Mouse (Mus musculus) thymus, postnatal 0 days (tissue): ENCODE results near the gene Smarcd2. TPM values are rescaled to one million over a fixed set of nuclear protein-coding genes. Genes with fewer than 3 reads are reported as not detected.

Experiments used
- DNase-seq: peaks from one replicate; pipeline ENCODE4 v3.0.0-alpha.2; 2015; ENCODE audit warnings: low spot score
- polyA plus RNA-seq: library from polyadenylated mRNA; unstranded; fragments of >200 nt; fragmentation: Nextera tagmentation; extraction: Ambion mirVana; gene quantifications from 2 replicates; pipeline ENCODE4 v1.2.1, GENCODE M21; 2015

Gene Smarcd2
- 139 and 157 TPM in 2 replicates for polyA plus RNA-seq

DNA sequence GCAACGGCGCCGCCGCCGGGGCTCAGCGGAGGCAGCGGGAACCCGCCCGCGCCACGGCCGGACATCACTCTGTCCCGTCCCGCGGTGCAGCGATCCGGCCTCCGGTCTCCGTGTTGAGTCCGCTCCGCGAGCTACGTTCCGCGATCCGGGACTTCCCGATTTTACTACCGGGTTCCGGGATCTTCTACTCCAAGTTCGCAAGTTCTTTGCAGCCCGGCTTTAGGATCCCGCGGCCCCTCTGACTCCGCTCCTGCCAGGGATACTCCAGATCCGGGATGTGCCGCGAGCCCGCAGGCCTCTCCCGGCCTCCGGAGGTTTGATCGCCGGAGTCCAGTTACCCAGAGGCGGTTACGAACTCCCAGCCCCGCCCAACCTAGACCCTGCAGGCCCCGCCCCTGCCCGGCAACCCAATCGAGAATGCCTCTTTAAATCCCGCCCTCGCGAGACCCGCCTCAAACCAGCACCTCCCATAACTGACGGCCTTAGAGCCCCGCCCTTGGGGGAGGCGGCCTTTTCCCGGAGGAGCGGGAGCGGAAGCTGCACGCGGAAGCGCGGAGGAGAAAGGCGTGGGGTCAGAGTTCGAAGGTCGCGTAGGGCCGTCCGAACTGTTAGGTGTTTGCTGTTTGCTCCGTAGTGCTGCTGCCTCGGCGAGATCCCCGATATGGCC lies at the start of gene Smarcd2:
Gene Smarcd2, minus strand, starts transcription at position 329 of the 667 bp plus-strand sequence.
- peak; percentile 99 for DNase-seq

DNA sequence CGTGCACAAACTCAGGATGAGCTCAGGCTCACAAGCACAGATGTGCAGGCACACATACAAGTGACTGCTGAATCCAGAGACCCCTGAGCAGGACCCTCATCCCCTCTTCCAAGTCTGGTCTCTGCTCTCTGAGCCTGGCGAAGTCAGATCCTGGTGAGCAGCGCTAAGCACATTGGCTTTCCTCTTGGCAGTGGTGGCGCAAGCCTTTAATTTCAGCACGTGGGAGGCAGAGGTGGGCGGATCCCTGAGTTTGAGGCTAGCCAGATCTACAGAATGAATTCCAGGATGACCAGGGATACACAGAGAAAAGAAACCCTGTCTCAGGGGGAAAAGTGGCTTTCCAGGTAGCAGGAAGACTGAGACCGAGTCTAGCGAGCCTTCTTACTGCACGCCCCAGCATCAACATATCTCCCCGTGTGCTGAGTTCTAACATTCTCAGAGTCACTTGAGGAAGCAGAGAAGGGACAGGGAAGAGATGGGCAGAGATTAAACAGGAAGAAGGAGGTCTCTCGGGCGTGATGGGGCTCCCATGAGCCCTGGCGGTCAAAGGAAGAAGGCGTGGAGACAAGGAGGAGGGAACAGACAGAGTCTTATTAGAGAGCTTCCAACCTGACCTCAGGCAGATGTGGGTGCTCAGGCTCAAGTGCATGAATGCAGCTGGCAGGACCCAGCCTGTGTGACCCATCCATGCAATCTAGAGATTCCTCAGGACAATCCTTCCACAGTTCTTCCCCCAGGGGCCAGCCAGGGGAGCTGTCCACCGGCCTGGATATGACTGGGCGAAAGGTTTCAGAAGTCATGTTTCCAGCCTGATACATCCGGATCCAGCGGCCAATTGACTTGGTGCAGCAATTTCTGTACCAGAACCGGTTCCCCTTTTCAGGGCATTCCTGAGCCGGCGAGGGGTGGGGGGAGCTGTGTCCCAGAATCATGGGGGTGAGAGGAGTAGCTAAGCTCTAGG lies 45.9 kb upstream of the Smarcd2 start:
- peak; percentile 50 for DNase-seq

DNA sequence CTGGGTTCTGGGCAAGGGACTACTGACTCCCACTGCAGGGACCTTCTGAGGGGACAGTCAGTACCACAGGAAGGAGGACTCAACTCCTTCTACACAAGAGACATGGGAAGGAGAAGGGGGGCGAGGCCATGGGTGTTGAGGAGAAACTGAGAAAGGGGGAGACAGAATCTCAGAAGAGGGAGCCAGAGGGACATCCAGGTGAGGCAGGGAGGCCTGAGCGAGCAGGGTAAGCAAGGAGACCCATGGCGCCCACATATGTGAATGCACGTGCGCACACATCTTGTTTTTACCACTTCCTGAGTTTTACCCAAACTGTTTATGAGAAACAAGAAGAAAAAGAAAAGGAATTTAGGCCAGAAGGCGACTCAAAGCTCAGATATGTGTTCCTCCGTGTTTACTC lies 45.0 kb upstream of the Smarcd2 start:
- peak; percentile 77 for DNase-seq

DNA sequence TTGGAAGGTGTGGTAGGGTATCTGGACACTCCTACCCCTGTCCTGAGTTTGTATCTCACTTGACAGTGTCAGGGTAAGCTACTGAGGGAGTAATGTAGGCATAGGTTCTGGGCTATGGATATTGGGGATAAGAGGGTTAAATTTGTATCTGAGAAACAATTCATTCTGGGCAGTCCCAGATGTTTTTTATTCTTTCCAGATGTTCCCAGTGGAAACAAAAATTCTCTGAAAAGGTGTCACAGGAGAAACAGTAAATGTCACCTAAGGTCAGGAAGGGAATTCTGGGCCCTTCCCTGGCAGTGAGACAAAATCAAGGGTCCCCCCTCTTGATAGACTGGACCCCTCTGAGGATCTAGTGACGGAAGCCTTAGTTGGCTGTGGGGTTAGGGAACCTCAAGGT lies 43.6 kb upstream of the Smarcd2 start:
- DNase-seq: no peak

DNA sequence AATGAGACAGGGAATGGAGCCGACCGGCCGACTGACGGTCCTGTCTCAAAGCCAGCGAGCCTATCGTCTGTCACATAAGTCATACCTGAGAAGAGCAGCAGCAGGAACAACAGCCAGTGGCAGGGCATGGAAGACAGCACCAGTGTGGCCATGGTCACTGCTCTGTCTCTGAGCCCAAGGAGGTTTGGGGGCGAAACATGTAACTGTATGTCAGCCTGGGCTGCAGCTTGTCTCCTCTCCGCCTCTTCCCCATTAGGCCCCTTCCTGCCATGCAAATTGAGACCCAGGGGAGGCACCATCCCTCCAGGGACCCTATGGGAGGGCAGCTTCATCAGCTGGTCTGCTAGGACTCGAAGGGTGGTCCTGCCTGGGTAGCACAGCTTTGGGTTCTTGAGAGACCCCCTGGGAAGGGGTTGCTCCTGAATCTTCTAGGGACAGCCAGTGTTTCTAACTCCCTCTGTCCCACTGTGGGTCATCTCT lies 41.6 kb upstream of the Smarcd2 start, which contains the start of gene Cd79b:
Gene Cd79b, minus strand, starts transcription at position 430 of the 480 bp plus-strand sequence.
- peak; percentile 37 for DNase-seq

DNA sequence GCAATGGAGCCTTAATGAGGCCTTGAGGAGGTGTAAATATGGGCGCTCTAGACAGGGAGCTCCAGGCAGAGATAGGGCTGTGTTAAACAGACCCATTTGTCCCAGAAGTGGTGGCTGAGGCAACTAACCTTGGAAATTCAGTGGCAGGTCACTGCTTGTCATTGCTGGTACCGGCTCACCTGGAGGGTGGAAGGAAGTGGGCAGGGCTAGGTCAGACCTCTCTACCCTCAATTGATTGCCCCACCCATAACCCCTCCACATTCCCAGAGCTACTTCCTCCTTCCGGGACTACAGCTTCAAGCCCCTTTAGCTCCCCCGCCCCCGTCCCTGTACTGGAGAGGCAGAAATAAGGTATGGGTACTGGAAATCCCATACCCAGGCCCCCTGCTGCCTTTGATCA lies 40.8 kb upstream of the Smarcd2 start:
- peak; percentile 19 for DNase-seq

DNA sequence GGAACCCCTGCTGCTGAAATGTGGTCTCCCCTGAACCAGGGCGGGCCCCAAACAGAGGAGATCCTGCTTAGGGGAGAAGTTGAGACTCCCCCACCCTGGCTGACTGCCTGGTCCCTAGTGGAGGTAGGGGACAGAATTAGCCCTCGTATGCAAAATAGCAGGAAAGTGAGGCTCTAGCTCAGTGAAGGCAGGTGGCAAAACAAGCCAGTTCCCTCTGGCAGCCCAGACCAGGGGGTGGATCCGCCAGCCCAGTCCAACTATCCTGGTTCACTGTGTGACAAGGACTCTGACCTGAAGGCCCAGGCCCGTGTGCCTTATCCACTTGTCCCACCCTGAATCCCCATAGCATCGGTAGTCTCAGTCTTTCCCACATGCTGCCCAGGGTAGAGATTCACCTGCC lies 37.4 kb upstream of the Smarcd2 start:
- DNase-seq: no peak

DNA sequence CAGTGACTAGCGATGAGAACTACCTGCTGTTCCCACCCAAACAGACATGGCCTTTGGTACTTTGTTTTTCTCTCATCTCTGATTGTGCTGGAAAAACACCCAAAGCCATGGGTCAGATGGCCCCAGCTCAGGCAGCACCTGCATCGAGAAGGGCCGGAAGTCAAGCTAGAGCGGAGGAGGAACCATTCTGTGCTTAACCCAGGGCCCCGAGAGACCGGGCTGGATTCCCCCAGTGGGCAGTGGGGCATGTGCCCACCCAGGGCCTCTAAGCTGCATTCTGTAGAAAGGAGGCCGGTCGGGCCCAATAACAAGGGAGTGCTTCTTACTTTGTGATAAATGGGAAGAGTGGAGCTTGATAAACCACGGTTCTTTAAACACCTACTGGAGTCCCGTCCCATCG lies 35.4 kb upstream of the Smarcd2 start:
- no peak for DNase-seq

DNA sequence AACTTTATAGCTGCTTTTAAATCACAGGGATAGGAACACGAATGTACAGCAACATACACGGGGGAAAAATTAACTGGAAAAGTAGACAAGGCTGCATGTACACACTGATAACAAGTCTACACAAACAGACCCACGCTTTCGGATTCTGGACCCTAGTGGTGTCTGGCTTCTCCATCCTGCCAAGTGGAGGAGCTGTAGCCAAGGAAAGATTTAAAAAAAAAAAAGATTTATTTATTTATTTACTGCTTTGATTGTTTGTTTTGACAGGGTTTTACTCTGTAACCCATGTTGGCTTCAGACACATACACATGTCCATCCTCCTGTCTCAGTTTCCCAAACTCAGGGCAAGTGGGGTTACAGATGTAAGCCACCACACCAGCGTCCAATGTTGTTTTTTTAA lies 34.7 kb upstream of the Smarcd2 start:
- DNase-seq: no peak

DNA sequence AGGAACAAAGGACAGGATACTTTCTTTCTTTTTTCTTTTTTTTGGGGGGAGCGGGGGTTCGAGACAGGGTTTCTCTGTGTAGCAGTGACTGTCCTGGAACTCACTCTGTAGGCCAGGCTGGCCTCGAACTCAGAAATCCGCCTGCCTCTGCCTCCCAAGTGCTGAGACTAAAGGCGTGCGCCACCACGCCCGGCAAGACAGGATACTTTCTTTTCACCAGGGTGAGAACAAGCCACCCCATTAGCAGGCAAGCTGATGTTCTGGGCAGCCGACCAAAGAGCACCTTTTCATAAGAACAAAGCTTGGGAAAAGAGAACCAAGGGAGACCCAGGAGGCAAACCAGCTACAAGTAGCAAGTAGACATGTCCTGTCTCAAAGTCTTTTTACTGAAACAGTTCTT lies 34.0 kb upstream of the Smarcd2 start:
- DNase-seq: no peak

DNA sequence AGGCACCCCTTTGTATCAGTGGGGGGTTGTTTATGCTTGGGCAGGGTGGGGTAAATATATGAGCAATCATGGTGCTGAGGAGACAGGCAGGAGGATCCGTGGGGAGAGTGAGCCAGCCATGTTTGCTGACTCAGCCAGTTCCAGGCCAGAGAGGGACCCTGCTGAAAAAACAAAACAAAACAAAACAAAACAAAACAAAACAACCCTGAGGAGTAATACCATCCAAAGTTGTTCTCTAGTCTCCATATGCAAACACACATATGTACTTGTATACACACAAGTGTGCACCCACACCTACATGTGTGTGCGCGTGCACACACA lies 33.3 kb upstream of the Smarcd2 start:
- DNase-seq: no peak

DNA sequence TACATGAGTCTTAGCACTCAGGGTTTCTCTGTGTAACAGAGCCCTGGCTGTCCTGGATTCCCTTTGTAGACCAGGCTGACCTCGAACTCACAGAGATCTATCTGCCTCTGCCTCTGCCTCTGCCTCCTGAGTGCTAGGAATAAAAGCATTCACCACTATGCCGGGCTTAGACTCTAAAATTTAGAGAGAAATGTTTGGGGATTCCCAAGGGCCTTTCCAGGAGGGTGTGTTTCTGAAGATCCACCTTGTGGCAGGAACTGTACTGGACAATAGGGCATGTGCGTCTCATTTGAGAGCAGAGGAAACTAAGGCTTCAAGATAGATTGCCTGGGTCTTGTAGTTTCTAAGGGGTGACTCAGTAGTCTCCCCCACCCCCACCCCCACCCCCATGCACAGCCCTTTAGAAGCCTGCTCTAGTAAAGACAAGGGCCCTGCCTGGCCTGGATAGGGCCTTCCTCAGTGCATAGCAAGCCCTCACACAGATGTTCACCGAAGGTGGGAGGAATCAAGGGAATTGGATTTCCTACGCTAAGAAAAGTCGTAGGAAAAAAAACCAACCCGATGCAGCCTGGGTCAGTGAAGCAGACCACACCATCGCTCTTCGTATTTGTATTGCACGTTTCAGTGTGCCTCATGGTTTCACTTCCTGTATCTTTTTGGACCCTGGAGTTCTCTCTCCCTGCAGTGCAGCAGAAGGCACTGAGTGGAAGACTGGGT lies 32.7 kb upstream of the Smarcd2 start:
- no peak for DNase-seq

DNA sequence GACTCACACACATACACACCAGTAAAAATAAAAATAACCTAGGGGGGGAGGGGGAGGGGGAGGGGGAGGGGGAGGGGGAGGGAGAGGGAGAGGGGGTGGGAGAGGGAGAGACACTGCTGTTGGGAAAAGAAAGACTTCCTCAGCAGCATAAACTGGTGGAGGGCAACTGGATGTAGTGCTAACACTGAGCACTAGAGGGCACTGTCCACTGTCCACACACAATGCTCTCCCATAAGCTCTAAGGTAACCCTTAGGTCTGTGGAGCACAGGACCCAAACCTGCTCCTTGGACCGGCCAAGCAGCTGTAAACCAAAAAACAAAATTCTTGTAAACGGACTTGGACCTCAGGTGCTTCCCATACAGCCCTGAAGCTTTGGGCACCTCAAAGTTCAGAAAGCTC lies 29.9 kb upstream of the Smarcd2 start:
- peak; percentile 80 for DNase-seq

DNA sequence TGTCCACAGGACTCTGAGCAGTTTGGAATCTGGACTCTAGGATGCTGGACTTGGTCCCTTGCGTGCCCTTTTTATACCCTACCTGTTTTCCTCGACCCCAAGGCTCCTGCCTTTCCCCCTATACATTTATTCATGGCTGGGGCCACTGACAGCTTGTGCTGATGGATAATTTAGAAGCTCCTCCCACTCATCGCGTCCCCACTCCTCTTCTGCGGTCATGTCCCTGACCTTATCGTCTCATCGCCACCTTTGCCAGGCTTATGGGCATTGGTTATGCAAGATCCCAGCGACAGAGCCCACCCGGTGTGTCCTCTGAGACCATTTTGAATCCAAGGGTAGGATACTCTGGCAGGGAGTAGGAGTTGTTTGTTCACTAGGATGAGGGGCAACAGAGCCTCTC lies 29.0 kb upstream of the Smarcd2 start, which contains the start of gene Gh:
Gene Gh, minus strand, starts transcription at position 101 of the 400 bp plus-strand sequence.
- no peak for DNase-seq

DNA sequence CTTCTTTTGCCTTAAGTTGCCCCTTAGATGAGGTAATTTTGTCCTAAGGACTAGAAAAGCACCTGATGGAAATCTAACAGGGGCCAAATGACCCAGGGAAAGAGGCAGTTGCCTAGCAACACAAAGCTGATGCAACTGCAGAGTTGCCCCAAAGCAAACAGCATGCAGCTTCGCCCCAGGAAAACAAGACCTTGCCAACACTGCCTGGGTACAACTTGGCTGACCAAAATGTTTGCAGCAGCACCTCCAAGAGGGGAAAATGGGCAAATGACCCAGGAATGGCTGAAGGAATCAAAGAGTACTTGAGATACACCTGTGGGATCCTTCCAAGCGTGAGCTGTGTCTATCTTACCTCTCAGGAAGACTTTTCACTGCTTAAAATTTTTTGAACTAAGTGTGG lies 19.1 kb upstream of the Smarcd2 start:
- DNase-seq: no peak

DNA sequence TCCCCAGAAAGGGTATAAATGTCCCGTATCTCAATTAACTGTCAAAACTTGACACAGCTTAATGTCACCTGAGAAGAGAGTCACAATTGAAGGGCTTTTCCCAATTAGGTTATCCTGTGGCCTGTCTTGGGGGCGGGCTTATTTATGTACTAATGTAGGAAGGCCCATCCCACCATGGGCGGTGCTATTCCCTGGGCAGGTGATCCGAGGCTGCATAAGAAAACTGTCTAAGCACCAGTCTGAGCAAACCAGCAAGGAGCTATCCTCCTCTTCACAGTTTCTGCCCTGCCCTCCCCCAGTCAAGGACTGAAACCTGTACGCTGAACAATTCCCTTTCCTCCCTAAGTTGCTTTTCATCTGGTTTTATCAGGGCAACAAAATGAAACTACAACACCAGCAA lies 17.6 kb upstream of the Smarcd2 start:
- DNase-seq: no peak

DNA sequence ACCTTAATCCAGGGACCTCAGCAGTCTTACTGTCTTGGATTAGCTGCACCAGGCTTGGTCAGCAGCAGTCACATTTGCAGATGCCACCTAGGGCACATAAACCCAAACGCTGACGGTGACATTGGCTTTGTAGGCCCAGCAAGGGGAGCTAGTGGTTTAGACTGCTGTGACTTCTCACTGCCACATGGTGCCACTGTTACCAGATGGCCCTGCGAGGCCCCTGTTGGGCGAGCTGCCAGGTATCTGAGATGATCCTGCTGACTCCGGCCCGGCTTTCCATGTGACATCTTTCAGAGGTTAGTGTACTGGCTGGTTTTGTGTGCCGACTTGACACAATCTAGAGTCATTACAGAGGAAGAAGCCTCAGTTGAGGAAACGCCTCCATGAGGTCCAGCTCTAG lies 16.6 kb upstream of the Smarcd2 start:
- DNase-seq: peak; percentile 37

DNA sequence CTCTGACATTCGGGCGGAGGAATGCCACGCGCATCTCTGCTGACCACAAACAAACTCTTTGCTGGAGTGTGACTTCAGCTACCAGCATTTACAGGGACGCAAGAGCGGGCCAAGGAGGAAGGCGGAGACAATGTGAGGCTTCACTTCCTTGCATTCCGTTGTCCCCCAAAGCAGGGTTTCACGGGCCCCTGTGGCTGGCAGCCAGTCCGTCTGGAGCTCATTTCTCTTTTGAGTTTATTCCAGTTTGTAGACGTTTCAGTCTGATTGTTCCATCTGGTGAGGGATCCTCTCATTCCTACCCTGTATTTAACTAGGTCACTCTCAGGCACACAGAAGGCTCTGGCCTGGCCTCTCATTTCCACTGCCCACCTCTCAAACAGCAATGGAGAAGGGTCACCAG lies 14.2 kb upstream of the Smarcd2 start:
- DNase-seq: no peak

DNA sequence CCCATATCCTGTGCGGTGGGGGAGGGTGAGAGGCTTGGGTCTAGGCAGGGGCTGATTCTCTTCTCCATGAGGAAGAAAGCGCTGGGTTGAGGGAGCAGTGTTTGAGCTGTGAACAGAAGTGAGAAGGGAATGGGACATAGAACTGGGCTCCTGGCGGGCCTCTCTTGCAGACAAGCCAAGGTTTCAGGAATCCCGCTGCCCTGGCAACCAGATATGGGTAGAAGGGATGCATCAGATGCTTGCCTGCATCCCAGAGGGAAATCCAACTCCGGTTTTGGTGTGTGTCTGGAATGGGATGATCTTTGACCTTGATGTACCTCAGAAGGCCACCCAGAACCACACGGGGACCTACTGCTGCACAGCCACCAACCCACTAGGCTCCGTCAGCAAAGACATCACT lies 13.4 kb upstream of the Smarcd2 start:
- DNase-seq: no peak

DNA sequence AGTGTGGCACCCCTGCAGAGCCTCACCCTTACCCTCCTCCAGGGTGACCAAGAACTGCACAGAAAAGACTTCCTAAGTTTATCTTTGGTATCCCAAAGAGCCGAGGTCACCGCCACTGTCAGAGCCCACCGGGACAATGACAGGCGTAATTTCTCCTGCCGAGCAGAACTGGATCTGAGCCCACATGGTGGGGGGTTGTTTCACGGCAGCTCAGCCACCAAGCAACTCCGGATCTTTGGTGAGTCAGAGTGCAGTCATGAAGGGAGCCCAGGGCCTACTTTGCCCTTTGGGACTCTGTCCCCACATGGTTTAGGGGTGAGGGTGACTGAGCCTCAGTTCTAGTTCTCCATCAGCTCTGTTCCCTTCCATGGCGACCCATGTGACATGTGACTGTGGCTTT lies 11.4 kb upstream of the Smarcd2 start:
- no peak for DNase-seq

DNA sequence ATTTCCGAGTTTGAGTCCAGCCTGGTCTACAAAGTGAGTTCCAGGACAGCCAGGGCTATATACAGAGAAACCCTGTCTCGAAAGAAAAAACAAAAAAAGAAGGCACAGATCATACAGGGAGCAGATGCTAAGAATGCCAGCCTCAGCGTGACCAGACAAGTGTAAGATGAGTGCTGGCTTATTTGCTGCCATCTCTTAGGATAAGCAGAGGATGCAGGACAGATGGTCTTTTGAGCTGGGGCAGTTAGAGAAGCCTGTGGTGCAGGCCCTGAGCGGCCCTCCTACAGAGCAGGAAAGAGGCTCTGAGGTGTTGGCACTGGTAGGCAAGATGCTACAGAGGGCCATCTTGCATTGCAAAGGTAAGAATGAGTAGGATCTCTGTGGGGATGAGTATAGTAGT lies 10.6 kb upstream of the Smarcd2 start:
- no peak for DNase-seq

DNA sequence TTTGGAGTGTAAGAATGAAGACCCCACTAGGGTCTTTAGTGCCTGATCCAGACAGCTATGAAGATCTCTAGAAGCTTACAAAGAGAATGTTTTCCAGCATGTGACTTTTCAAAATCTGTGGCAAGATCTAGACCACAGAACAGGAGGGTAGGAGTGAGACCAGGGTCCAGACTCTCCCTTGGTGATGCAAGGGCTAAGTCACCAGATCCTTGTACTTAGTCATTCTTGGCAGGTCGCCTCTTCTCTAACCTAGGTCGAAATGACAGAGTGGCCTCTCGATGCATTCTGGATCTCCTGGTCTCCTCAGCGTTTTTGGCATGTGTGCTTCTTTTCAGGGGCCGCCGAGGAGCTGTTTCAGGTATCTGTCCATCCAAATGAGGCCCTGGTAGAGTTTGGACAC lies 9.7 kb upstream of the Smarcd2 start:
- no peak for DNase-seq
